Mouse (Mus musculus): ENCODE measurements around the gene Sox1. TPM values are rescaled to one million over a fixed set of nuclear protein-coding genes. Genes with fewer than 3 reads are reported as not detected.

Gene Sox1
- polyA plus RNA-seq, 1 experiment: not detected

DNA sequence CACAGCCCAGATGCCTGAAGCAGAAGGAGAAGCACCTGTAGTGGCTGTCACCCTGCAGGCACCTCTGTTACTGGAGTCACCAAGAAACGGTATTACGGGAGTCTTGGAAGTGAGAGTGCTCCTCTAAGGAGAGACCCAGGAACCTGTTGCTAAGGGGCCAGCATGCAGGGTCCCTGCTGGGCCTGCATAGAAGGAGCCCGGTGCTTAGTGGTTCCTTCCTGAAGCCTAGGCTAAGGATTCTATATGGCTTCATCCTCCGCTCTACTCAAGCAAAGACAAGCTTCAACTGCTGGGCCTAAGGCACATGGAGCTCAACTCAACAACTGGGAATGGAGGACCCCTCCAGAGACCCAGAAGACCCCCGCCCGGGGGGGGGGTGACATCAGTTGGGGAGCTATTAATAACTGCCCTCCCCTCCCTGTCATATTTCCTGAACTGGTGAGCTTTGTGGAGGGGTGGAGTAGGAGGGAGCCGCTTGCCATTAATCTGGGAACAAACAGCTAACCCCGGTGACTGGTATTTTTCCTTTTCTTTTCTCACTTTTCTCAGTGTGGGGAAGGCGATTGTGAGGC, 34.6 kb downstream of the Sox1 start:
- WGBS: 40% methylated on average over 9 of the region's 9 CpGs
- Histone ChIP-seq H3K4me3 (ENCODE audit: insufficient read depth, low read depth, low read length) (no peak overlapping the region), H3K27ac (ENCODE audit: insufficient read depth, low read depth, low read length) (0 out of 2 replicates have a peak overlapping the region, but pooled peaks have one; percentile 3), H3K4me1 (ENCODE audit: control insufficient read depth, insufficient read depth, low read length) (peaks cover 26% of the 10 kb centered on the region)
- TF ChIP-seq CTCF (IDR thresholded peaks at IDR 0.05; ENCODE audit: insufficient read depth, low read depth, low read length) (no peak), POLR2A (IDR thresholded peaks at IDR 0.05; ENCODE audit: insufficient read depth, low read depth, low read length) (no peak)

DNA sequence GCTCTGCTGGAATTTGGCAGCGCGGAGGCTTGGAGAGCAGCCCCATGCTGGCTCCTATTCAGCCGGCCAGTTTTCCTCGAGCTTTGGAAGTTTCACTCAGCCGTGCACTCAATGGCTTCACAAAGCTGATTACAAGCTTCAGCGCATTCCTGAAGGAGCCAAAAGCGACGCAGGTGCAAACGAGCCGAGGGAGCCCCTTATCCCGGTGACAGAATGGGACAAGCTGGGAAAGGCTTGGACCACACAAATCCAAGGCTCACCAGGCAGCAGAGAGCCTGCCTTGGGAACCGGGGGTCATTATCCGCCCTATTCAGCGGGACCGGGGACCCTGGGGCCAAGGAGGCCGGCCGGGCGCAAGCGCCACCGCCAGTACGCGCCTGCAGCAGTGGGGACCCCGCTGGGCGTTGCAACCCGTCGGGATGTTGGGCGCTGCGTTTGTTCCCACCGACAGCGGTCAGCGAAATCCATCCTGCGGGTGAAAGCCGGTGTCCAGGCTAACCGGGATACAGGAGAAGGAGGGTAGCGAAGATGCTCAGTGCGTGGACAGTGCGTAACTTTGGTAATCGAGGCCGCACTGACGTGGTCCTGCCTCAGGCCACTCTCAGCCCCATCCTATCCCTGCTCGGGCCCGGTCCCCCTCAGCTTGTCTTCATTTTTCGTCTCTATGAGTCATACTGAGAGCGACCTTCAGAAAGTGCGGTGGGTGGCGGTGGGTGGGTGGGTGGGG, 35.2 kb downstream of the Sox1 start:
- peaks cover 26% of the 10 kb centered on the region for H3K4me1 ChIP-seq (ENCODE audit: control insufficient read depth, insufficient read depth, low read length)
- WGBS: 14% methylated on average over 46 of the region's 46 CpGs
- no peak for TF ChIP-seq CTCF (IDR thresholded peaks at IDR 0.05; ENCODE audit: insufficient read depth, low read depth, low read length)
- TF ChIP-seq POLR2A (IDR thresholded peaks at IDR 0.05; ENCODE audit: insufficient read depth, low read depth, low read length): no peak
- H3K4me3 ChIP-seq (ENCODE audit: insufficient read depth, low read depth, low read length): peak overlapping the region; percentile 16
- H3K27ac ChIP-seq (ENCODE audit: insufficient read depth, low read depth, low read length): no peak overlapping the region

- 26% methylated on average over 51 of the region's 51 CpGs for WGBS
- TF ChIP-seq CTCF (IDR thresholded peaks at IDR 0.05; ENCODE audit: insufficient read depth, low read depth, low read length) (no peak), POLR2A (IDR thresholded peaks at IDR 0.05; ENCODE audit: insufficient read depth, low read depth, low read length) (no peak)
- Histone ChIP-seq H3K27ac (ENCODE audit: insufficient read depth, low read depth, low read length) (no peak overlapping the region), H3K4me1 (ENCODE audit: control insufficient read depth, insufficient read depth, low read length) (peaks cover 26% of the 10 kb centered on the region), H3K4me3 (ENCODE audit: insufficient read depth, low read depth, low read length) (peak overlapping the region; percentile 22)
Measured at GRCm38 (mm10) chr8:12430900-12431737, 36.0 kb downstream of the Sox1 start.

DNA sequence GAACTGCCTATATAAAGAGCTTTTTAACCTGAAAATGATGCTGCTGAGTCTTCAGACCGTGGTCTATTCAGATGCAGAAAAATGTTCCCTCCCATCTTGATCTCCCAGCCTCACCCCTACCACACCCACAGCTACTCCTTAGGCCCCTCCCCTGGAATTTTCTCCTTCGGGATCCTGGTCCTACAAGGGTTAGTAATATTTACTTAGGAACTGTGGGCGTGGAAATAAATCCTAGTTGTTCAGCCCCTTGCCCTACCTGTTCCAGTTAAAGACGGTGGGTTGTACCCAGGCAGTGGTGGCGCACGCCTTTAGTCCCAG, 36.6 kb downstream of the Sox1 start:
- H3K4me1 ChIP-seq (ENCODE audit: control insufficient read depth, insufficient read depth, low read length): peaks cover 26% of the 10 kb centered on the region
- no peak overlapping the region for H3K27ac ChIP-seq (ENCODE audit: insufficient read depth, low read depth, low read length)

DNA sequence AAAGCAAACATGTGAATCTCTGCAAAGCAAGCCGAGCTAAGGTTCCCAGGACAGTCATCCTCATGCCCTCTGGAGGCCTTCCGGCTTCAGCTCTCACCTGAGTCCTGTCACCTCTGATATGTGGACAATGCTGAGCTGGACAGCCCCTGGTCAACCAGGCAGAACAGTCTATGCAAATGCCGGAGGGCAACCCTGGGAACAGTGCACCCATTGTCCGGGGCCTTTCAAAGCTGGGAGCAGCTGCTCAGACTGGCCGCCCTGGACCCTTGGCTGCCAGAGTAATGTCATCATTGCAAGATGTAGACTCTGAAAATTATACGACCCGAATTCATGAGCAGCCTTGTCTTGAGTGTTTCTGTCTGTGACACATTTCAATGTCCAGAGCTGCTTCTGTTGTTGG, 37.5 kb downstream of the Sox1 start:
- 70% methylated on average over 7 of the region's 7 CpGs for WGBS
- TF ChIP-seq POLR2A (IDR thresholded peaks at IDR 0.05; ENCODE audit: insufficient read depth, low read depth, low read length) (no peak), CTCF (IDR thresholded peaks at IDR 0.05; ENCODE audit: insufficient read depth, low read depth, low read length) (no peak)
- no peak overlapping the region; the same call in 1 of the 2 replicates for H3K27ac ChIP-seq (ENCODE audit: insufficient read depth, low read depth, low read length)

More for the DNA sequence above, 36.6 kb downstream of the Sox1 start:
- H3K4me3 ChIP-seq (ENCODE audit: insufficient read depth, low read depth, low read length): no peak overlapping the region
- no peak for TF ChIP-seq POLR2A (IDR thresholded peaks at IDR 0.05; ENCODE audit: insufficient read depth, low read depth, low read length)
- no peak for TF ChIP-seq CTCF (IDR thresholded peaks at IDR 0.05; ENCODE audit: insufficient read depth, low read depth, low read length)
- 86% methylated on average over 6 of the region's 6 CpGs for WGBS

GRCm38 (mm10) chr8:12434771-12435170, 39.7 kb downstream of the Sox1 start:
- Histone ChIP-seq H3K27ac (ENCODE audit: insufficient read depth, low read depth, low read length) (no peak overlapping the region), H3K4me3 (ENCODE audit: insufficient read depth, low read depth, low read length) (no peak overlapping the region), H3K4me1 (ENCODE audit: control insufficient read depth, insufficient read depth, low read length) (peaks cover 18% of the 10 kb centered on the region)
- 56% methylated on average over 3 of the region's 3 CpGs for WGBS
- TF ChIP-seq POLR2A (IDR thresholded peaks at IDR 0.05; ENCODE audit: insufficient read depth, low read depth, low read length): no peak
- TF ChIP-seq CTCF (IDR thresholded peaks at IDR 0.05; ENCODE audit: insufficient read depth, low read depth, low read length): no peak

More for the DNA sequence above, 37.5 kb downstream of the Sox1 start:
- Histone ChIP-seq H3K4me3 (ENCODE audit: insufficient read depth, low read depth, low read length) (no peak overlapping the region), H3K4me1 (ENCODE audit: control insufficient read depth, insufficient read depth, low read length) (peaks cover 26% of the 10 kb centered on the region)

- WGBS: 91% methylated on average over 6 of the region's 6 CpGs
- no peak overlapping the region for H3K4me3 ChIP-seq (ENCODE audit: insufficient read depth, low read depth, low read length)
- H3K27ac ChIP-seq (ENCODE audit: insufficient read depth, low read depth, low read length): no peak overlapping the region
- no peaks in the 10 kb centered on the region for H3K4me1 ChIP-seq (ENCODE audit: control insufficient read depth, insufficient read depth, low read length)
- TF ChIP-seq POLR2A (IDR thresholded peaks at IDR 0.05; ENCODE audit: insufficient read depth, low read depth, low read length) (no peak), CTCF (IDR thresholded peaks at IDR 0.05; ENCODE audit: insufficient read depth, low read depth, low read length) (no peak)
Measured at GRCm38 (mm10) chr8:12438021-12438420, 42.9 kb downstream of the Sox1 start.

- no peak overlapping the region for H3K4me3 ChIP-seq (ENCODE audit: insufficient read depth, low read depth, low read length)
- WGBS: 42% methylated on average over 4 of the region's 4 CpGs
- H3K27ac ChIP-seq (ENCODE audit: insufficient read depth, low read depth, low read length): no peak overlapping the region
- TF ChIP-seq CTCF (IDR thresholded peaks at IDR 0.05; ENCODE audit: insufficient read depth, low read depth, low read length) (no peak), POLR2A (IDR thresholded peaks at IDR 0.05; ENCODE audit: insufficient read depth, low read depth, low read length) (no peak)
- H3K4me1 ChIP-seq (ENCODE audit: control insufficient read depth, insufficient read depth, low read length): no peaks in the 10 kb centered on the region
Measured at GRCm38 (mm10) chr8:12439044-12439443, 43.9 kb downstream of the Sox1 start.

DNA sequence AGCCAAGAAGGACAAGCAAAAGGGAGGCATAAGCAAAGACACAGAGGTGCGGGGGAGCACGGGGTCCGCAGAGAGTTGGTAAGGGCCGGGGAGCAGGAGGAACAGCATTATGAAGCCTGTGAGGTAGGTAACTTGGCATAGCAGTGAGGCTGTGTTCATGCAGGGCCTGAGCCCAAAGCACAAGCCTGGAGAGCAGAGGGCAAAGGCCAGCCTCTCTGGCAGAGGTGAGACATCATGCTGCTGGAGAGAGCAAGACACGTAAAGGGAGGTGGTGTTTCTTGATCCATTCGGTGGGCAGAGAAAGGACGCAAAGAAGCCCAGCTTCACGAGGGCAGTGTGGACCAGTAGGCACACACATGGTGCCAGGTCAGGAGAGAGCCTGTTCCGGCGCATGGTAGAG, 44.8 kb downstream of the Sox1 start:
- no peak overlapping the region for H3K27ac ChIP-seq (ENCODE audit: insufficient read depth, low read depth, low read length)

More for the DNA sequence above, 44.8 kb downstream of the Sox1 start:
- TF ChIP-seq CTCF (IDR thresholded peaks at IDR 0.05; ENCODE audit: insufficient read depth, low read depth, low read length): no peak
- no peak for TF ChIP-seq POLR2A (IDR thresholded peaks at IDR 0.05; ENCODE audit: insufficient read depth, low read depth, low read length)
- no peaks in the 10 kb centered on the region for H3K4me1 ChIP-seq (ENCODE audit: control insufficient read depth, insufficient read depth, low read length)
- no peak overlapping the region for H3K4me3 ChIP-seq (ENCODE audit: insufficient read depth, low read depth, low read length)
- 95% methylated on average over 10 of the region's 10 CpGs for WGBS
